In genomic region chr7:135605002-135605803, GRCm38 (mm10) we compare ENCODE assay signal across 8 mouse cellular contexts.
DNase-seq lines count a peak whose midpoint lies in the region; ATAC-seq lines count a peak whose summit lies in the region.

No protein-coding gene starts in this region.

- no peak overlapping the region for H3K4me2 ChIP-seq in embryonic facial prominence, embryonic 15.5 days (replicated peaks)
- peak overlapping the region; percentile 36; the same call in 1 of the 2 replicates for H3K4me2 ChIP-seq in lung, embryonic 15.5 days

- peaks cover 15% of the 10 kb centered on the region for H3K4me1 ChIP-seq in embryonic facial prominence, embryonic 15.5 days
- H3K4me1 ChIP-seq in lung, embryonic 15.5 days: peaks cover 22% of the 10 kb centered on the region

- WGBS in embryonic facial prominence, embryonic 15.5 days: 59% methylated on average over 15 of the region's 15 CpGs
- WGBS in lung, embryonic 15.5 days: 36% methylated on average over 15 of the region's 15 CpGs

- DNase-seq in Muller cell, postnatal 12 days (ENCODE audit: inconsistent ontology term): peak; percentile 52
- peak; percentile 8 for DNase-seq in kidney, adult 11 months
- no peak for DNase-seq in left cerebral cortex, adult 9 months (ENCODE audit: low spot score in 2 of 2)
- no peak for DNase-seq in layer of hippocampus, adult 18-20 months (ENCODE audit: low spot score in 2 of 2)
- no peak for DNase-seq in thymus, postnatal 14 days
- DNase-seq in urinary bladder, postnatal 25 days (ENCODE audit: low spot score): no peak

- H3K27me3 ChIP-seq in embryonic facial prominence, embryonic 15.5 days: no peaks in the 10 kb centered on the region
- no peaks in the 10 kb centered on the region for H3K27me3 ChIP-seq in lung, embryonic 15.5 days

- no peak overlapping the region for H3K9ac ChIP-seq in embryonic facial prominence, embryonic 15.5 days
- no peak overlapping the region for H3K9ac ChIP-seq in lung, embryonic 15.5 days

- ATAC-seq in embryonic facial prominence, embryonic 15.5 days (ENCODE audit: insufficient number of reproducible peaks, low FRiP score, low TSS enrichment, low read depth): 0 out of 2 replicates have a peak, but pooled peaks have one; percentile 39
- ATAC-seq in lung, embryonic 15.5 days (ENCODE audit: borderline replicate concordance, extremely low read depth, low FRiP score, low TSS enrichment): peak; percentile 75

- peak overlapping the region; percentile 44 for H3K27ac ChIP-seq in embryonic facial prominence, embryonic 15.5 days (replicated peaks)
- peak overlapping the region; percentile 89 for H3K27ac ChIP-seq in lung, embryonic 15.5 days

- no peaks in the 10 kb centered on the region for H3K9me3 ChIP-seq in embryonic facial prominence, embryonic 15.5 days (replicated peaks)
- no peaks in the 10 kb centered on the region for H3K9me3 ChIP-seq in lung, embryonic 15.5 days

- H3K4me3 ChIP-seq in embryonic facial prominence, embryonic 15.5 days (replicated peaks): no peak overlapping the region
- 0 out of 2 replicates have a peak overlapping the region, but pooled peaks have one; percentile 10 for H3K4me3 ChIP-seq in lung, embryonic 15.5 days

- H3K36me3 ChIP-seq in embryonic facial prominence, embryonic 15.5 days: no peaks in the 10 kb centered on the region
- H3K36me3 ChIP-seq in lung, embryonic 15.5 days: no peaks in the 10 kb centered on the region

Comparison
In these comparisons a context has a peak if more than half of its experiments do, and no peak if none do; other contexts are left out.
1. DNase-seq: peak in Muller cell, postnatal 12 days (single experiment) and kidney, adult 11 months (single experiment); none in left cerebral cortex, adult 9 months (0 of 2), layer of hippocampus, adult 18-20 months (0 of 2), thymus, postnatal 14 days (single experiment) and urinary bladder, postnatal 25 days (single experiment).